Mouse (Mus musculus): ENCODE measurements around the gene Pms2.

Gene Pms2

DNA sequence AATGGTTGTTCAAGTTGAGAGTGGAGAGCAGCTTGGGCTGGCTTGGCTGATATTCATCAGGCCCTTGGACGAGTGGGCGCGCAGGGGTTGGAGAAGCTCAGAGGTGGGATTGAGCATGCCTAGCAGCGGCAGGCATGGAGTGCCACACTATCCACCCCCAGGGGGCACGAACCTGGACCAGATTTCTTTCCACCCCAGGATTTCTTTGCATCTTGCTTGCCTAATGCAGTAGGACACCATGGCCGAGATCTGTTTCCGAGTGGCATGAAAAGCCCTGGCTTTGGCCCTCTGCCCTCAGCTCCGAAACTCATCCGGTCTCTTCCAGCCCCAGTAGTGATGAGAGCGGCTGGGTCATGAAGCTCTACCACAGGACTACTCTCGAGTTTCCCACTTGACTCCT is 23.6 kb downstream of the Pms2 start:
- DNase-seq (ENCODE audit: low read depth): no peak

DNA sequence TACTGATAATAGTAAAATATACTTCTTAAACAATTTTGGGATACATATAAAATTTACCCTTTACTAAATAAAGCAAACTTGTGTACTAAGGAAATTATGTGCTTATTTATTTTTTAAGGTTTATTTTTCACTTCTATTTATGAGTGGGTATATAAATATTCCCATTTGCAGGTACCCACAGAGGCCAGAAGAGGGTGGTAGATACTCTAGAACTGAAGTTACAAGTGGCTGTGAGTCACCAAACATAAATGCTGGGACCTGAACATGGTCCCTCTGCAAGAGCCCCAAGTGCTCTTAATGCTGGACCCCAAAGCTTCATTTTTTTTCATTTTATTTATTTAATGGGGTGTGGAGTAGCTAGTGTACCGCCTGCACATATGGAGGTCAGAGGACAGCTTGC is 24.1 kb downstream of the Pms2 start:
- DNase-seq (ENCODE audit: low read depth): no peak

DNA sequence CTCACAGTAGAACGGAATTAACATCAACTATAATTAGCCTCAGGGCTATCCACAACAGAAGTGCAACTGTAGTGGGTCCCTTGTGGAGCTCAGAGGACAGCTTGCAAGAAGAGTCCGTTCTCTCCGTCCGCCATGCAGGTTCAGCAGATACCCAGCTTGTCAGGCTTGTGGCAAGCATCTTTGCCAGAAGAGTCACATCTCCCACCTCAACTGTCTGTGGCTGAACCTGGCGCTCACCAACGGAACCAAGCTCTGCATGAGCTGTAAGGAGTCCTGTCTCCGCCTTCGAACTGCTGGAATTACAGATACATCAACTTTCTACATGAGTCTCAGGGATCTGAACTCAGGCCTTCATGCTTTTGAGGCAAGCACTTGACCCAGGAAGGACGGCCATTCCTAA is 26.4 kb downstream of the Pms2 start:
- DNase-seq (ENCODE audit: low read depth): no peak

DNA sequence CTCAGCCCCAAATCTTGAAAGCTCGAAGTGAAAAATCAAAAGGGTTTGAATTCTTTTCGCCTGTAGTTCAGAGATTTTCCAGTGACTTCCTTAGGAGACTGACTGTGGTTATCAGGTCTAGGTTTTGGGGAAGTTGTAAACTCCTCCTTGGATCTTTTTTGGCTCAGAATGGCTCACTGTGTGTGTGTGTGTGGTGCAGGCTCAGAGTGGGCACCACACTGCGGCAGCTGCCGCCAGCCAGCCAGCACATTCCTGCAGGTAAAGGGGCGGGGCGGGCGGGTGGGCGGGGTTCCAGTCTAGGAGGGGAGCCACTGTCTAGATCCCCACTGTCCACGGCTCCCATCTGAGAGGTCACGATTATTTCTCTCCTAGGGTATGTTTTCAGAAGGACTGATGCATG is 31.8 kb downstream of the Pms2 start:
- DNase-seq (ENCODE audit: low read depth): no peak

DNA sequence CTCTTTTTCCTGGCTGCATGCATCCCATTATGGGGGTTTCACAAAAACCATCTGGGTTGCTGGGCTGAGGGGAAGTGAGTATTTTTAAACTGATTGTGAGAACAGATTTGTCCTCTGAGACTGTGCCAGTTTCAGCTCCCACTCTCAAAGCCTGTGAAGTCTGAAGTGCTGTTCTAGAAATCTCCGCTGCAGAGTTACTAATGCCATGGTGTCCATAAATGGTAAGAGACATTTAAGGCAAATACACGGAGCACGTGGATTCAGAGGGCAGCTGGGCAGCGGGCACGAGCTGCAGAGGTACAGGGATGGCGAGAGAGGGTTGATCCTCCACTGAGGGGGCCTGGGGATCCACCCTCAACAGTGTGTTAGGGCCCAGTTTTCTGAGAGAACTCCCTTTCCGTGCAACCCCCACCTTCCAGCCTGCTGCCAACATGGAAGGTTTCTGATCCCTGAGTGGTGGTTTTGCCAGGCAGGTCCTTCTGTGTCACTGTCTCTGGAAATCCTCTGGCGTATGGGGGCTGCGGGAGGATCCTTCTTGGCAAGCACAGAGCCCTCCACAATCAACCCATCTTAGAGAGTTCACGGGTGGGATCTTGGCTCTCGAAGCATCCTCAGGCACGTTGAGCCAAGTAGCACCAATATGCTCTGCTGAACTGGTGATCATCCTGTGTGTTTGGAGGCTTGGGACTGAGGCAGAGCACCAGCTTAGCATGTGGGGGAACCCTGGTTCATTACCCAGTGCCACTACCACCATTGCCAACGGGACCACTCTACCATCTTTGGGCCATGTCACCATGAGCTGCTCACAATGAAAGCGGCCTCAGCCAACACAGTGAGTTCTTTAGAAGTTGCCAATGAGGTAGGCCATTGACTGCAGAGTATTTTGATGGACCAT is 33.7 kb downstream of the Pms2 start:
- DNase-seq (ENCODE audit: low read depth): no peak

DNA sequence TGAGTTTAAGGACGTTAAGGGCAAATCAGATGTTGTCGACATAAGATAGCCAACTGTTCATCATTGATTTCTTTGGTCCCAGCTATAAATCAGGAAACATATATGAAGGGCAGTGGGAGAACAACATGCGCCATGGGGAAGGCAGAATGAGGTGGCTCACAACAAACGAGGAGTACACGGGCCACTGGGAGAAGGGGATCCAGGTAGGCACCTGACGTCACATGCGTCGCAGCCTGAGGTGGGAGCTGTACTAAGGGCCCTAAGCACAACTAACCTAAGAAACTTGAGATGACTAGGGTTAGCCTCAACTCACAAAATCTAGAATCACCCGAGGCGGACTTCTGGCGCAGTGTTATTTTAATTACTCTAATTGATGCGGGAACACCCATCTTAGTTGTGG is 38.6 kb downstream of the Pms2 start:
- no peak for DNase-seq (ENCODE audit: low read depth)

DNA sequence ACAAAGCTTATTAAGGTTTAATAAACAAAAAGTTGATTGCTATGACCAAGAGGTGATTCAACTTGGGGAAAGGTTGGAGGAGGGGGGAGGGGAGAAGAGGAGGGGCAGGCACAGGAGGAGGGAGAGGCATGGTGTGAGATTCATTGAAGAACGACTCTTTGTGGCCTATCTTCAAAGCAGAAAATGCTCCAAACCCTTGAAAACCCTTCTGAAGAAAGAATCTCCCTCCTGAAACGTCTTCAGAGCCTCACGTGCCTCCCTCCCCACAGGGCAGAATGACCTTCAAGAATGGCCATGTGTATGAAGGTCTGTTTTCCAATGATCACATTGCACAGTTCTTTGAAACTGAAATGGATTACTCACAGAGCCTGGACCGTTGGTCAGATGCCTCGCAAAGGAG is 40.3 kb downstream of the Pms2 start:
- DNase-seq (ENCODE audit: low read depth): no peak

DNA sequence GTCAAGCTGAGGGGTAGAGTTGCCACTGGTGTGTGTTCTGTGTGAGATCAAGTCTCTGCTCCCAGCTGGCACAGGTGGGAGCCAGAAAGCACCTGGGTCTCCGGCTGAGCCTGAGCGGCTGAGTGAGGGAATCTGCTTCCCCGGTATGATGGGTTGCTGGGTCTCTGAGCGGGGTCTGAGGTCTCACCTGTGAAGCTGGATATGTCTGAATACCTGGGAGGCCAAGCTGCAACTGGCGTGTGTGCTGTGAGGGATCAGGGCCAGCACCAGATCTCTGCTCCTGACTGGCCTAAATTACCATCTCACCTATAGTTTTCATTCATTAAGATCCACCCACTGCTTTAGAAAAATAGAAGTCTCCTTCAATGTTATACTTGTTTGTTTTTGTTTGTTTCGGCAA is 47.3 kb downstream of the Pms2 start:
- DNase-seq (ENCODE audit: low read depth): no peak

DNA sequence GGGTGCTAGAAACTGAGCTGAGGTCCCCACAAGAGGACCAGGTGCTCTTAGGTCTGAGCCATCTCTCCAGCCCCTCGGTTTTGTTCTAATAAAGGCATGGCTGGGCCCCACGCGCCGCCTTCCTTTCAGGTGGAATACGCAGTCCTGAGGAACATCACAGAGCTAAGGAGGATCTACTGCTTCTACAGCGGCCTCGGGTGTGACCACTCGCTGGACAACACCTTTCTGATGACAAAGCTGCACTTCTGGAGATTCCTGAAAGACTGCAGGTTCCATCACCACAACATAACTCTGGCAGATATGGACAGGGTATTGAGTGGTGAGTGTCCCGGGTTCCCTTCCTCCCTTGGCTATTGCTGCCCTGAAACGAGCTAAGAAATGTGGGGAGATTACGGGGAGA is 49.8 kb downstream of the Pms2 start:
- no peak for DNase-seq (ENCODE audit: low read depth)

DNA sequence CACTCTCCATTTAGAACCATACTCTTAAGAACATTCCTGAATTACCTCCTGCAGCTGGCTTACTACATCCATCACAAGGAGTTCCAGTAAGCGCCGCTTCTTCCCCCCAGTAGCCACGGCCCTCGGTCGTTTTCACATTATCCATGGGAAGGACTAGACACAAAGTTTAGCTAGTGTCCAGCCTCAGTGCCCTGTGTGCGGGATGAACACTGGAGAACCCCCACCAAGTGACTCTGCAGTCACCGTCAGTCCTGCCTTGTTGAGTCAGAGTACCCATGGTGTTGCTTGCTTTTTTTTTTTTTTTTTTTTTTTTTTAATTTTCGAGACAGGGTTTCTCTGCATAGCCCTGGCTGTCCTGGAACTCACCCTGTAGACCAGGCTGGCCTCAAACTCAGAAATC is 51.4 kb downstream of the Pms2 start:
- DNase-seq (ENCODE audit: low read depth): no peak

DNA sequence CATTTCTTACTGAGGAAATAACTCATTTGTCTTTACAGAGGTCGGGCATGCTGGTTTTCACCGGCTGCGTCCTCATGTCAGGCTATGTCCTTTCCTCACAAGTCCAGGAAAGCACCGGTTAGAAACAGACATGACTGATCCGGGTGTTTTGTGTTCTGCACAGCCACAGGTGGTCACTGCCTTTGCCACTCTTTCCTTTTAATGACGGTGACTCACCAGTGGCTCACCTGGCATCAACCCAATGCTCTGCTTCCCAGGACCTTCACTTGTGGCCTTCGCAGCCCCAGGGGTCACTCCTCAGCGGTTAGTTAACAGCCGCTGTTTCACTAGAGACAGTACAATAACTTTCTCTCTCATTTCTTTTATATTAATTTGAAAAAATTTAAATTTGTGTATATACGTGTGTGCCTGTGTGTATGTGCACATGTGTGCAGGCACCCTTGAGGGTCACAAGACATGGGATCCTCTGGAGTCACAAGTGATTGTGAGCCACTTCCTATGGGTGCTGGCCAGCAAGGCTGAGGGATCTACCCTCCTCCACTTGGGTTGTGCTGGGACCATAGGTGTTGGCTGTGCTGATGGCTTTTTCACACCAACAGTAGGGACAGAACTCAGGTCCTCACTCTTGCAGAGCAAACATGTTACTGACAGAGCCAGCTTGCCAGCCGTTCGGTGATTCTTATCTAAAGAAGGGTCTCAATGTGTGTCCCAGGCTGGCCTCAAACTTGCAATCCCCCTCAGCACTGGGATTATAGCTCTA is 56.0 kb downstream of the Pms2 start:
- DNase-seq (ENCODE audit: low read depth): no peak

DNA sequence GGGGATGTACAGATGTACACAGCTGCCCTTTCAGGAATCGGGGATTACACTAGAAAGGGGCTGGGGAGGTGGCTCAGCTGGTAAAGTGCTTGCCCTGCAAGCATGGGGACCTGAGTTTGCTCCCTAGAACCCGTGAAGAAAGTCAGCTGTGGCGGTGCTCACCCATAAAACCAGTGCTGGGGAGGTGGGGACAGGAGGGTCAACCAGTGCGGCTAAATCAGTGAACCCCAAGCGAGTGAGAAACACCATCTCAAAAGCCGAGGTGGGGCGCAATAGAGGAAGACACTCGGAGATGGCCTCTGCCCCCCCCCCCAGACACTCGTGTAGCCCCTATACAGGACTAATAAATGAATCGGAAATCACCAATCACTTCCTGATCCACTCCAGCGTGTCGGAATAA is 56.9 kb downstream of the Pms2 start:
- DNase-seq (ENCODE audit: low read depth): no peak

DNA sequence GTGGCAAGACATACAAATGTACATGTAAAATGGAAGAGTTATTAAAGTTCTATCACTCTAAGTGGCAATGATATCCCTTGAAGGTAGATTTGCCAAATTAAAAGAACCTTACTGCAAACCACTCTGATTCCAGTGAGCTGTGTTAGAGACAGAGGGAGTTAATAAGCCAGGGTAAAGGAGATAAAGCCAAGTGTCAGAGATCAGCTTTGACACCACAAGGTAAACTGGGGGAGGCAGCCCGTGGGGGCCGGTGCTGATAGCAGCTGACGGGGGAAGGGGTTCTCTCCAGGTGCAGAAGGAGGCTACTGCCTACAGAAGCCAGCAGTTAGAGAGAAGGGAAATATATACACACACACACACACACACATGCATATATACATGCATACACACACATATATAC is 62.9 kb downstream of the Pms2 start:
- no peak for DNase-seq (ENCODE audit: low read depth)

DNA sequence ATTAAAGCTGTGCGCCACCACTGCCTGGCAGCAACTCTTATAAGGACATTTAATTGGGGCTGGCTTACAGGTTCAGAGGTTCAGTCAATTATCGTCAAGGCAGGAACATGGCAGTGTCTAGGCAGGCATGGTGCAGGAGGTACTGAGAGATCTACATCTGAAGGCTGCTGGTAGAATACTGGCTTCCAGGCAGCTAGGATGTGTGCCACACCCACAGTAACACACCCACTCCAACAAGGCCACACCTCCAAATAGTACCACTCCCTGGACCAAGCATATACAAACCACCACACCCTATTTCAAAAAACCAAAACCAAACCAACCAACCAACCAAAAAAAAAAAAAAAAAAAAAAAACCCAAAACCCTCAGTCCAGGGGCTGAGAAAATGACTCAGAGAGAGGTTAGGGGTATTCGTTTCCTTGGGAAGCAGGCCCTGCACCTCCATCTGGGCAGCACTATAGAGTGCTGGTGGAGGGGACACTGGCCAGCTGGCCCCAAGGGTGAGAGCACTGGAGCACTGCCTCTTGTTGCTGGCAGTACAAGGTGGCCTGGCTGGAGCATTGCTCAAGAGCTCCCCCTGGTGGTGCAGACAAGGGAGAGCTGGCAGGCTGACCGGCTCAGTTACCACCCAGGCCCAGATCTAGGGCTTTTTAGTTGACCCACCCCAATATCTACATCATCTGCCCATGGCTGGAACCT is 65.3 kb downstream of the Pms2 start:
- peak; percentile 79 for DNase-seq (ENCODE audit: low read depth)

DNA sequence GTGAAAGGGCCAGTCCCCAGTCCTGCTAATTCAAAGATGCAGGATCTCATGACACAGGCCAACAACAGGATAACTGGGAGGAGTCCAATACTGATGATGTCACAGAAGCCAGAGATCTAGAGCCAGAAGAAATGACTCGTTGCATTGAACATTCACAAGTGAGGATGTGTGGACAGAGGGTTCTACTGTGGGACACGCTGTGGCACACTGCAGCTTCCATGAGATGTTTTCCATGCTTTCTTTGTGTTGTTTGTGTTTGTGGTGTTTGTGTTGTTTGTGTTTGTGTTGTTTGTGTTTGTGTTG is 65.8 kb downstream of the Pms2 start:
- no peak for DNase-seq (ENCODE audit: low read depth)

DNA sequence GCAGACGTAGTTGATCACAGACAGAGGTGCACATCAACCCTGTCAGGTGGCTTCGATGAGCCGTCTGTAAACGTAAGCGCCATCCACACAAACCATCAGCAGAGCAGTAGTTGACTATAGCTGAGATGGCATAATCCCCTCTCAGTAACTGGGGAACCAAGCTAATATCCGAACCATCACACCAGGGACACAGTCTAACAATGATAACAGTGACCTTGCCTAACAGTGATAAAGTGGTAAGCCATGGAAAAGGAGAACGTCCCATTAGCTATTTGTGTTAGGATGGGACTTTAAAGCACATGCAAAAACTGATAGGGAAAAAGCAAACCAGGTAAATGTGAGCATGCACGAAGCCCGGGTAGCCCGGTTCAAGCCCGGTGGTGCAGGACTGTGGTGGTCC is 66.5 kb downstream of the Pms2 start:
- DNase-seq (ENCODE audit: low read depth): no peak

DNA sequence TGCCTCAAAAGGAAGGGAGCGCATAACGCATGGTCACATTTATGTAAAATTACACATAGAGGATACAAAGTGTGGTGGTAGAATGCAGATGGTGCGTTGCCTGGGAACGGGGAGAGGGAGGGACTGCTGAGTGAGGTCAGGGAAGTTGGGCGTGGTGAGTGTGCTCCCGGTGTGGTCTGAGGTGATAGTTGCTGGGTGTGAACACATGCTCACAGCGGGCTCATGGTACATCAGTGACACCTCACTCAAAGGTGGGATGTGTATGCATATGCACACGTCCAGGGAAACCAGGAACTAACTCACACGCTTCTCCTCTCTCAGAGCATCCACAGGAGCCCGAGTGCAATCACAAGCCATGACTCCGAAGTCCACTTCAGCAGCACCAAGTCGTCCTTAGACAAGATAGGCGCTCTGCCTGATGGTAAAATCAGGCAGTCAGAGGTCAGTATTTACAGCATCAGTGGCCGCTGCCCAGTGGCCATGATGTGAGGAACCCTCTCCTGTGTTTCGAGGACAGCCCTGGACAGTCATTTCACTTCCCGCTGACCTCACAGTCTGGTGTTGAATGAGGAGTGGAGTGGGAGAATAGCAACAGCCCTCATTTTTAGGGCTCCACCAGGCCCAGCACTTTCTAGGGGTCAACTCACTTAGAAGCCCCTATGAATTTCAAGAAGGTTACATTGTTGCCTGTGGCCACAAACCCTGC is 67.1 kb downstream of the Pms2 start:
- DNase-seq (ENCODE audit: low read depth): no peak

DNA sequence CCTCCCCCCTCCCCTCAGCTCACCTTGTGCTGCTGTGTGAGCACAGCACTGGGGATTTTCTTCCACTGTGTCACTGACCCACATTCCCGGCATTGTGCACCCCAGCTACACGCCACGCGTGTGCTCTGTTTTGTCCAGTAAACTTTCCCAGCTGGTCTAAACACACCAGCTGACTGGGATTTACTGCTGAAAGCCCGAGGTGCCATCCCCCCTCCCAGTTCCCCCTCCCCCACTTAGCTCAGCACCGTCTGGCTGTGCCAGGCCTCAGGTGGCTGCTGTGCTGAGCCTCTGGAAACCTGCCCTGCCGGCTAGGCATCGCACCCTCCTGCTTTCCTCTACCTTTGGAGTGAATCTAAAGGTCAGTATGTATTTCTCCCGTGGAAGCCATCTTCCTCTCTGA is 71.1 kb downstream of the Pms2 start:
- DNase-seq (ENCODE audit: low read depth): no peak

DNA sequence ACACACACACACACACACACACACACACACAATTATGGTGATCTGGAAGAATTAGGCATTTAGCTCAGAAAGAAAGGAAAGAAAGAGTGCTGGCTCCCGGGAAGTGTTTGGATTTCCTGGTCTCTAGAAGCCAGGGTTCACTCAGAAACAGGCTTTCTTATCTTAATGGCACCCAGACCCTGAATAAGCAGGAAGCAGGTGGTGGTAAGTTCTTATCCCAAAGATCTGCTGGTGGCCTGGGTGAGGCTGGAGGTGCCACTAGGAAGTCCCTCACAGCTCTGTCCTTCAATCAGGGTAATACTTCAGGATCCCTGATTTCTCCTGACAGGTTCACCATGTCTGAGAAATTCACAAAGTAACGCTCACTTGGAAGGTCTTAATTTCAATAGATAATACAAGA is 72.6 kb downstream of the Pms2 start:
- DNase-seq (ENCODE audit: low read depth): no peak

All from naive thymus-derived CD4-positive, alpha-beta T cell, adult 2 months (primary cell).